Mouse (Mus musculus) heart, embryonic 11.5 days (tissue): ENCODE results near the gene Pms2. TPM values are rescaled to one million over a fixed set of nuclear protein-coding genes. Genes with fewer than 3 reads are reported as not detected.

Experiments
- ATAC-seq: fragments of 200-750 bp; cut with Nextera tagmentation; replicated peaks from 2 replicates; pipeline ENCODE4 v1.8.0; 2017; ENCODE audit warnings: moderate library complexity; ENCODE audit not compliant: insufficient number of reproducible peaks, low FRiP score, low TSS enrichment
- H3K27ac ChIP-seq: fragments of 300-500 bp; sonication (generic); 2 replicates; pipeline ENCODE4 v1.5.1; 2014; ENCODE audit warnings: mild to moderate bottlenecking, low read depth, low read length
- H3K27me3 ChIP-seq: fragments of 300-500 bp; sonication (generic); 2 replicates; pipeline ENCODE4 v1.6.1; 2014; ENCODE audit warnings: mild to moderate bottlenecking, low read length, mixed read lengths; ENCODE audit not compliant: control insufficient read depth, insufficient read depth
- H3K36me3 ChIP-seq: fragments of 300-500 bp; sonication (generic); 2 replicates; pipeline ENCODE4 v1.6.1; 2014; ENCODE audit warnings: mild to moderate bottlenecking, low read length, moderate library complexity, mixed read lengths; ENCODE audit not compliant: control insufficient read depth, insufficient read depth
- H3K4me1 ChIP-seq: fragments of 300-500 bp; sonication (generic); 2 replicates; pipeline ENCODE4 v1.6.1; 2014; ENCODE audit warnings: low read length; ENCODE audit not compliant: control insufficient read depth, insufficient read depth
- H3K4me2 ChIP-seq: fragments of 300-500 bp; sonication (generic); 2 replicates; pipeline ENCODE4 v1.6.1; 2014; ENCODE audit warnings: mild to moderate bottlenecking, moderate library complexity
- H3K4me3 ChIP-seq: fragments of 300-500 bp; sonication (generic); 2 replicates; pipeline ENCODE4 v1.5.1; 2014; ENCODE audit warnings: low read depth, low read length
- H3K9ac ChIP-seq: fragments of 300-500 bp; sonication (generic); 2 replicates; pipeline ENCODE4 v1.6.1; 2014; ENCODE audit warnings: mild to moderate bottlenecking, low read depth, low read length, moderate library complexity
- H3K9me3 ChIP-seq: fragments of 300-500 bp; sonication (generic); replicated peaks from 2 replicates; pipeline ENCODE4 v1.6.1; 2016; ENCODE audit warnings: low read length; ENCODE audit not compliant: control insufficient read depth
- WGBS: fragments of 180-500 bp; shearing (Covaris S2); extraction: QIAGEN DNeasy Blood & Tissue Kit; methylation state at CpG from one replicate; pipeline ENCODE4 v1.1.7; 2014; ENCODE audit not compliant: insufficient replicate concordance; 5-methylcytosine and 5-hydroxymethylcytosine counted together
- polyA plus RNA-seq: library from polyadenylated mRNA; unstranded; fragments of >200 nt; fragmentation: Nextera tagmentation; extraction: Ambion mirVana; gene quantifications from 2 replicates; pipeline ENCODE4 v1.2.1, GENCODE M21; 2014

Gene Pms2
- polyA plus RNA-seq, 1 experiment from 2014 or later, result 27.8 TPM

GRCm38 (mm10) chr5:143929291-143929690 is 19.5 kb downstream of the Pms2 start:
- no peak overlapping the region for H3K9ac ChIP-seq
- peaks cover 2% of the 10 kb centered on the region; the same call in 1 of the 2 replicates for H3K4me1 ChIP-seq
- H3K9me3 ChIP-seq, result no peaks in the 10 kb centered on the region
- no peak overlapping the region for H3K27ac ChIP-seq
- no peak overlapping the region for H3K4me3 ChIP-seq
- no peak for ATAC-seq
- no peaks in the 10 kb centered on the region for H3K27me3 ChIP-seq
- H3K4me2 ChIP-seq, result no peak overlapping the region
- H3K36me3 ChIP-seq, result peaks cover 27% of the 10 kb centered on the region
- WGBS, result 91% methylated on average over 4 of the region's 4 CpGs

- Histone ChIP-seq H3K4me2 (no peak overlapping the region), H3K4me3 (no peak overlapping the region), H3K36me3 (peaks cover 21% of the 10 kb centered on the region), H3K4me1 (peaks cover 2% of the 10 kb centered on the region; the same call in 1 of the 2 replicates), H3K27me3 (no peaks in the 10 kb centered on the region), H3K27ac (no peak overlapping the region), H3K9me3 (no peaks in the 10 kb centered on the region), H3K9ac (no peak overlapping the region)
- no peak for ATAC-seq
- WGBS, result 93% methylated on average over 12 of the region's 12 CpGs
These were observed 20.9 kb downstream of the Pms2 start for GRCm38 (mm10) chr5:143930656-143931055.

- Histone ChIP-seq H3K27ac (no peak overlapping the region), H3K4me1 (peaks cover 2% of the 10 kb centered on the region; the same call in 1 of the 2 replicates), H3K9ac (no peak overlapping the region), H3K9me3 (no peaks in the 10 kb centered on the region), H3K36me3 (peaks cover 18% of the 10 kb centered on the region), H3K4me3 (no peak overlapping the region), H3K27me3 (no peaks in the 10 kb centered on the region), H3K4me2 (no peak overlapping the region)
- 74% methylated on average over 6 of the region's 6 CpGs for WGBS
- no peak for ATAC-seq
These were observed 22.3 kb downstream of the Pms2 start for GRCm38 (mm10) chr5:143931863-143932580.

DNA sequence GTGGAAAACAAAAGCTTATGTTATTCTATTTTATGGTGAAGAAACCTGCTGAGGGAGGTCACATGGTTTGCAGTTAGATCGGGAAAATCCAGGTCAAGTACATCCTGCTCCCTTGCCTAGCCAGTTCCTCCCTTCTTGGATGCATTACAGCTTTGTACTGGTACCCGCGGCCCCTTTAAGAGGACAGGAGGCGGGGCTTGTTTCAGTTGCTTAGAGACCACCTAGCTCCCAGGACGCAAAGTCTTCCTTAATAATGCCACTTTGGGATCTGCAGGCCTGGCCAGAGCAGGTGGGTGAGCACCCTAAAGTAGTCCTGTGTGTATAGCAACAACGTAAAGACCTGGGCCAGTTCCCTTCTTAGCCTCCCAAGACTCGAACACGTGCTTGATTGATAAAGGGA is 23.1 kb downstream of the Pms2 start, which contains the start of gene Rsph10b:
Gene Rsph10b (plus strand): TSS at position 205 of the 400 bp plus-strand sequence.
- Histone ChIP-seq H3K4me2 (0 out of 2 replicates have a peak within 1 kb of the TSS, but pooled peaks have one; percentile 15), H3K9ac (no peak within 1 kb of the TSS), H3K27ac (no peak within 1 kb of the TSS), H3K4me3 (no peak within 1 kb of the TSS), H3K36me3 (peaks cover 18% of the 10 kb centered on the region), H3K9me3 (no peaks in the 10 kb centered on the region), H3K4me1 (peaks cover 2% of the 10 kb centered on the region; the same call in 1 of the 2 replicates), H3K27me3 (no peaks in the 10 kb centered on the region)
- 0 out of 2 replicates have a peak, but pooled peaks have one; percentile 26 for ATAC-seq
- 21% methylated on average over 8 of the region's 8 CpGs for WGBS

DNA sequence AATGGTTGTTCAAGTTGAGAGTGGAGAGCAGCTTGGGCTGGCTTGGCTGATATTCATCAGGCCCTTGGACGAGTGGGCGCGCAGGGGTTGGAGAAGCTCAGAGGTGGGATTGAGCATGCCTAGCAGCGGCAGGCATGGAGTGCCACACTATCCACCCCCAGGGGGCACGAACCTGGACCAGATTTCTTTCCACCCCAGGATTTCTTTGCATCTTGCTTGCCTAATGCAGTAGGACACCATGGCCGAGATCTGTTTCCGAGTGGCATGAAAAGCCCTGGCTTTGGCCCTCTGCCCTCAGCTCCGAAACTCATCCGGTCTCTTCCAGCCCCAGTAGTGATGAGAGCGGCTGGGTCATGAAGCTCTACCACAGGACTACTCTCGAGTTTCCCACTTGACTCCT is 23.6 kb downstream of the Pms2 start:
- WGBS, result 82% methylated on average over 11 of the region's 11 CpGs
- Histone ChIP-seq H3K9me3 (no peaks in the 10 kb centered on the region), H3K4me1 (peaks cover 2% of the 10 kb centered on the region; the same call in 1 of the 2 replicates), H3K36me3 (peaks cover 13% of the 10 kb centered on the region), H3K27me3 (no peaks in the 10 kb centered on the region), H3K4me2 (no peak overlapping the region), H3K4me3 (no peak overlapping the region), H3K27ac (no peak overlapping the region), H3K9ac (no peak overlapping the region)
- no peak for ATAC-seq

DNA sequence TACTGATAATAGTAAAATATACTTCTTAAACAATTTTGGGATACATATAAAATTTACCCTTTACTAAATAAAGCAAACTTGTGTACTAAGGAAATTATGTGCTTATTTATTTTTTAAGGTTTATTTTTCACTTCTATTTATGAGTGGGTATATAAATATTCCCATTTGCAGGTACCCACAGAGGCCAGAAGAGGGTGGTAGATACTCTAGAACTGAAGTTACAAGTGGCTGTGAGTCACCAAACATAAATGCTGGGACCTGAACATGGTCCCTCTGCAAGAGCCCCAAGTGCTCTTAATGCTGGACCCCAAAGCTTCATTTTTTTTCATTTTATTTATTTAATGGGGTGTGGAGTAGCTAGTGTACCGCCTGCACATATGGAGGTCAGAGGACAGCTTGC is 24.1 kb downstream of the Pms2 start:
- Histone ChIP-seq H3K9ac (no peak overlapping the region), H3K4me2 (no peak overlapping the region), H3K27ac (no peak overlapping the region), H3K9me3 (no peaks in the 10 kb centered on the region), H3K4me3 (no peak overlapping the region), H3K27me3 (no peaks in the 10 kb centered on the region), H3K4me1 (peaks cover 2% of the 10 kb centered on the region; the same call in 1 of the 2 replicates), H3K36me3 (peaks cover 11% of the 10 kb centered on the region)
- WGBS, result 75% methylated on average over 1 of the region's 1 CpGs
- ATAC-seq, result no peak

- Histone ChIP-seq H3K4me2 (no peak overlapping the region), H3K9ac (no peak overlapping the region), H3K27me3 (no peaks in the 10 kb centered on the region), H3K36me3 (no peaks in the 10 kb centered on the region; the same call in 1 of the 2 replicates), H3K27ac (no peak overlapping the region), H3K9me3 (no peaks in the 10 kb centered on the region), H3K4me1 (peaks cover 2% of the 10 kb centered on the region; the same call in 1 of the 2 replicates), H3K4me3 (no peak overlapping the region)
- WGBS, result 72% methylated on average over 9 of the region's 9 CpGs
- no peak for ATAC-seq
These were observed 26.4 kb downstream of the Pms2 start for GRCm38 (mm10) chr5:143936156-143936555.

DNA sequence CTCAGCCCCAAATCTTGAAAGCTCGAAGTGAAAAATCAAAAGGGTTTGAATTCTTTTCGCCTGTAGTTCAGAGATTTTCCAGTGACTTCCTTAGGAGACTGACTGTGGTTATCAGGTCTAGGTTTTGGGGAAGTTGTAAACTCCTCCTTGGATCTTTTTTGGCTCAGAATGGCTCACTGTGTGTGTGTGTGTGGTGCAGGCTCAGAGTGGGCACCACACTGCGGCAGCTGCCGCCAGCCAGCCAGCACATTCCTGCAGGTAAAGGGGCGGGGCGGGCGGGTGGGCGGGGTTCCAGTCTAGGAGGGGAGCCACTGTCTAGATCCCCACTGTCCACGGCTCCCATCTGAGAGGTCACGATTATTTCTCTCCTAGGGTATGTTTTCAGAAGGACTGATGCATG is 31.8 kb downstream of the Pms2 start:
- ATAC-seq, result no peak
- Histone ChIP-seq H3K27ac (no peak overlapping the region), H3K9ac (no peak overlapping the region), H3K4me3 (no peak overlapping the region), H3K9me3 (no peaks in the 10 kb centered on the region), H3K4me2 (no peak overlapping the region), H3K36me3 (no peaks in the 10 kb centered on the region; the same call in 1 of the 2 replicates), H3K27me3 (no peaks in the 10 kb centered on the region), H3K4me1 (no peaks in the 10 kb centered on the region)
- 26% methylated on average over 10 of the region's 10 CpGs for WGBS
